Mouse (Mus musculus): Measurements from ENCODE around the gene Nfe2l2. TPM values are rescaled to one million over a fixed set of nuclear protein-coding genes. Genes with fewer than 3 reads are reported as not detected.
A peak's percentile ranks its signal among the peaks of the same experiment; 100 is the strongest.
"Not testable (repeated sequence)": the region's sequence is repeated elsewhere in the genome, so short reads cannot be mapped to it uniquely, and the experiment has no call there.

The Nfe2l2 gene
- polyA plus RNA-seq, 1 experiment from 2014 or later, result 31.3 TPM

- H3K9me3 ChIP-seq, result no peaks in the 10 kb centered on the region
- no peaks in the 10 kb centered on the region for H3K27me3 ChIP-seq
- H3K36me3 ChIP-seq, result no peaks in the 10 kb centered on the region
- H3K4me3 ChIP-seq (replicated peaks), result no peak overlapping the region
- 41% methylated on average over 9 of the region's 9 CpGs for WGBS
- peaks cover 58% of the 10 kb centered on the region for H3K4me1 ChIP-seq (replicated peaks)
- H3K9ac ChIP-seq (replicated peaks), result no peak overlapping the region
- H3K27ac ChIP-seq, result no peak overlapping the region
- no peak overlapping the region for H3K4me2 ChIP-seq
- no peak for ATAC-seq (ENCODE audit: insufficient number of reproducible peaks, insufficient read depth, low FRiP score, low TSS enrichment, low read depth)
Observed at GRCm38 (mm10) chr2:75695676-75696350, 8.6 kb downstream of the Nfe2l2 start.

- WGBS, result 84% methylated on average over 3 of the region's 3 CpGs
- not testable (repeated sequence) for H3K4me2 ChIP-seq; ATAC-seq (ENCODE audit: insufficient number of reproducible peaks, insufficient read depth, low FRiP score, low TSS enrichment, low read depth); H3K9ac ChIP-seq (replicated peaks); H3K27ac ChIP-seq; H3K9me3 ChIP-seq; H3K27me3 ChIP-seq; H3K4me3 ChIP-seq (replicated peaks); H3K36me3 ChIP-seq
- peaks cover 52% of the 10 kb centered on the region for H3K4me1 ChIP-seq (replicated peaks)
Observed at GRCm38 (mm10) chr2:75694926-75695325, 9.5 kb downstream of the Nfe2l2 start.

- no peak overlapping the region for H3K4me2 ChIP-seq
- 0 out of 2 replicates have a peak overlapping the region, but pooled peaks have one; percentile 7 for H3K27ac ChIP-seq
- peaks cover 43% of the 10 kb centered on the region for H3K4me1 ChIP-seq (replicated peaks)
- H3K9ac ChIP-seq (replicated peaks), result no peak overlapping the region
- H3K4me3 ChIP-seq (replicated peaks), result no peak overlapping the region
- no peaks in the 10 kb centered on the region for H3K27me3 ChIP-seq
- 92% methylated on average over 6 of the region's 6 CpGs for WGBS
- H3K9me3 ChIP-seq, result no peaks in the 10 kb centered on the region
- H3K36me3 ChIP-seq, result peaks cover 4% of the 10 kb centered on the region; the same call in 1 of the 2 replicates
- ATAC-seq (ENCODE audit: insufficient number of reproducible peaks, insufficient read depth, low FRiP score, low TSS enrichment, low read depth), result no peak
Observed at GRCm38 (mm10) chr2:75692369-75692768, 12.1 kb downstream of the Nfe2l2 start.

- Histone ChIP-seq H3K4me1 (replicated peaks) (peaks cover 34% of the 10 kb centered on the region), H3K27me3 (no peaks in the 10 kb centered on the region), H3K9me3 (no peaks in the 10 kb centered on the region), H3K4me2 (no peak overlapping the region), H3K36me3 (peaks cover 4% of the 10 kb centered on the region; the same call in 1 of the 2 replicates), H3K4me3 (replicated peaks) (no peak overlapping the region), H3K9ac (replicated peaks) (no peak overlapping the region), H3K27ac (no peak overlapping the region)
- WGBS, result 60% methylated on average over 8 of the region's 8 CpGs
- no peak for ATAC-seq (ENCODE audit: insufficient number of reproducible peaks, insufficient read depth, low FRiP score, low TSS enrichment, low read depth)
Observed at GRCm38 (mm10) chr2:75691316-75691715, 13.1 kb downstream of the Nfe2l2 start.

GRCm38 (mm10) chr2:75690656-75691055, 13.8 kb downstream of the Nfe2l2 start:
- H3K9ac ChIP-seq (replicated peaks), result no peak overlapping the region
- H3K4me2 ChIP-seq, result no peak overlapping the region
- H3K27me3 ChIP-seq, result no peaks in the 10 kb centered on the region
- whole genome bisulfite sequencing, result 95% methylated on average over 4 of the region's 4 CpGs
- peaks cover 31% of the 10 kb centered on the region for H3K4me1 ChIP-seq (replicated peaks)
- H3K27ac ChIP-seq, result no peak overlapping the region
- peaks cover 4% of the 10 kb centered on the region; the same call in 1 of the 2 replicates for H3K36me3 ChIP-seq
- no peaks in the 10 kb centered on the region for H3K9me3 ChIP-seq
- no peak for ATAC-seq (ENCODE audit: insufficient number of reproducible peaks, insufficient read depth, low FRiP score, low TSS enrichment, low read depth)
- no peak overlapping the region for H3K4me3 ChIP-seq (replicated peaks)

- Histone ChIP-seq H3K27ac (no peak overlapping the region), H3K9me3 (no peaks in the 10 kb centered on the region), H3K4me1 (replicated peaks) (peaks cover 39% of the 10 kb centered on the region), H3K4me2 (no peak overlapping the region), H3K9ac (replicated peaks) (no peak overlapping the region), H3K27me3 (no peaks in the 10 kb centered on the region), H3K36me3 (peaks cover 4% of the 10 kb centered on the region; the same call in 1 of the 2 replicates), H3K4me3 (replicated peaks) (no peak overlapping the region)
- WGBS, result 87% methylated on average over 10 of the region's 10 CpGs
- no peak for ATAC-seq (ENCODE audit: insufficient number of reproducible peaks, insufficient read depth, low FRiP score, low TSS enrichment, low read depth)
Observed at GRCm38 (mm10) chr2:75689482-75690158, 14.8 kb downstream of the Nfe2l2 start.

GRCm38 (mm10) chr2:75688901-75689300, 15.5 kb downstream of the Nfe2l2 start:
- WGBS, result 79% methylated on average over 1 of the region's 1 CpGs
- no peak for ATAC-seq (ENCODE audit: insufficient number of reproducible peaks, insufficient read depth, low FRiP score, low TSS enrichment, low read depth)

GRCm38 (mm10) chr2:75687040-75687749, 17.2 kb downstream of the Nfe2l2 start:
- Histone ChIP-seq H3K4me2 (no peak overlapping the region), H3K9me3 (no peaks in the 10 kb centered on the region), H3K9ac (replicated peaks) (no peak overlapping the region), H3K27ac (peak overlapping the region; percentile 50; the same call in 1 of the 2 replicates), H3K4me1 (replicated peaks) (peaks cover 40% of the 10 kb centered on the region), H3K36me3 (peaks cover 4% of the 10 kb centered on the region; the same call in 1 of the 2 replicates), H3K27me3 (no peaks in the 10 kb centered on the region), H3K4me3 (replicated peaks) (no peak overlapping the region)
- ATAC-seq (ENCODE audit: insufficient number of reproducible peaks, insufficient read depth, low FRiP score, low TSS enrichment, low read depth), result no peak
- 87% methylated on average over 10 of the region's 10 CpGs for WGBS

More at GRCm38 (mm10) chr2:75688901-75689300, 15.5 kb downstream of the Nfe2l2 start:
- H3K9ac ChIP-seq (replicated peaks), result no peak overlapping the region
- no peak overlapping the region for H3K4me2 ChIP-seq
- H3K4me3 ChIP-seq (replicated peaks), result no peak overlapping the region
- H3K27ac ChIP-seq, result no peak overlapping the region
- H3K27me3 ChIP-seq, result no peaks in the 10 kb centered on the region
- H3K9me3 ChIP-seq, result no peaks in the 10 kb centered on the region
- peaks cover 4% of the 10 kb centered on the region; the same call in 1 of the 2 replicates for H3K36me3 ChIP-seq
- H3K4me1 ChIP-seq (replicated peaks), result peaks cover 46% of the 10 kb centered on the region

GRCm38 (mm10) chr2:75685458-75685861, 19.0 kb downstream of the Nfe2l2 start:
- WGBS, result 71% methylated on average over 6 of the region's 6 CpGs
- no peak for ATAC-seq (ENCODE audit: insufficient number of reproducible peaks, insufficient read depth, low FRiP score, low TSS enrichment, low read depth)

GRCm38 (mm10) chr2:75684526-75684925, 19.9 kb downstream of the Nfe2l2 start:
- H3K27me3 ChIP-seq, result no peaks in the 10 kb centered on the region
- H3K27ac ChIP-seq, result no peak overlapping the region
- WGBS, result 77% methylated on average over 3 of the region's 3 CpGs
- no peak for ATAC-seq (ENCODE audit: insufficient number of reproducible peaks, insufficient read depth, low FRiP score, low TSS enrichment, low read depth)
- H3K9me3 ChIP-seq, result no peaks in the 10 kb centered on the region
- no peak overlapping the region for H3K4me2 ChIP-seq
- peaks cover 4% of the 10 kb centered on the region; the same call in 1 of the 2 replicates for H3K36me3 ChIP-seq
- H3K4me3 ChIP-seq (replicated peaks), result no peak overlapping the region
- H3K9ac ChIP-seq (replicated peaks), result no peak overlapping the region
- peaks cover 49% of the 10 kb centered on the region for H3K4me1 ChIP-seq (replicated peaks)

More at GRCm38 (mm10) chr2:75685458-75685861, 19.0 kb downstream of the Nfe2l2 start:
- no peaks in the 10 kb centered on the region for H3K27me3 ChIP-seq
- H3K4me1 ChIP-seq (replicated peaks), result peaks cover 49% of the 10 kb centered on the region
- H3K4me3 ChIP-seq (replicated peaks), result no peak overlapping the region
- peaks cover 4% of the 10 kb centered on the region; the same call in 1 of the 2 replicates for H3K36me3 ChIP-seq
- H3K9me3 ChIP-seq, result no peaks in the 10 kb centered on the region
- no peak overlapping the region for H3K4me2 ChIP-seq
- 0 out of 2 replicates have a peak overlapping the region, but pooled peaks have one; percentile 31 for H3K27ac ChIP-seq
- H3K9ac ChIP-seq (replicated peaks), result no peak overlapping the region

All from limb, embryonic 12.5 days (tissue).